Mouse (Mus musculus) spleen, adult 18-20 months (tissue): Measurements from ENCODE around the gene Lrrtm4.

ENCODE experiments used
- DNase-seq, 2 experiments: peaks; one replicate each; pipeline ENCODE4 v3.0.0; 2022; ENCODE audit warnings: mixed read lengths in 2 of 2

The Lrrtm4 gene

DNA sequence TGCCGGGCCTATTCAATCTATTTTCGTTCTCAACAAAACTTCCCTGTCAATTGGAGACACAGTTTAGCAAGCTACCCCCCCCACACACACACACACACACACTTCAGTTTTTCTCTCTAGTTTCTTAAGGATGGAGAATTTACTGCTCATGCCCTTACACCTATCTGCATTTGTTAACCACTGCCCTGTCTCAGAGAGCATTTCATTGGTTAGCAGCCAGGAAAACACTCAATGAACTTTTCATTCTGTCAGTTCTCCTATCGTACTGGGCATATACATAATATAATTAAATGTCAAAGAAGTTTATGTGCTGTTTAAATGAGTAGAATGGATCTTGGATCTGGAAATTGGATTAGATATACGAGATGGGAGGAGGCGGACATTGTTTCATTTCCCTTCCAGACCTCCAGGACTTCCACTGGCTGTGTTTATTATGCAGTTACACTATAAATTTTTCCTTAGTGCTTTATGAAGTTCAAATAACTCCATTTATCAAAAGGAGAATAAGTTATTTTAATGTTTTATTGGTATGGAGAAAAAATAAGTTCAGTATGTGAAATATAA lies 742.0 kb downstream of the Lrrtm4 start:
- no peak for DNase-seq

DNA sequence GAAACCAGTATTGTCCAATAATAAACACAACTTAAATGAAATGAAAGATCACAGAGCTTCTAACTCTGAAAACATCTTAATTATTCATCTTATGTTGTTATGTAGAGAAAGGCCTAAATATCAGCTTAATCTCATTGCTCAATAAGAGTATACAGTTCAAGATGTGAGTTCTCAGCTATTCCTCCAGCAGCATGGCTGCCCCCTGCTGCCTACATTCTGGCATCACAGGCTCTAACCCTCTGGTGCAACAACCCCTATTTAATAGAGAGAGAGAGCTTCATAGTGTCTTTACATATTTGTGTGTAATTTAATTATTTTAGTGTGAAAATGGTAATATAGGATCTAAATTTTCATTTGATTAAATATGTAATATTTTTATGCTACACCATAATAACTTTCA lies 767.6 kb downstream of the Lrrtm4 start:
- DNase-seq = no peak

DNA sequence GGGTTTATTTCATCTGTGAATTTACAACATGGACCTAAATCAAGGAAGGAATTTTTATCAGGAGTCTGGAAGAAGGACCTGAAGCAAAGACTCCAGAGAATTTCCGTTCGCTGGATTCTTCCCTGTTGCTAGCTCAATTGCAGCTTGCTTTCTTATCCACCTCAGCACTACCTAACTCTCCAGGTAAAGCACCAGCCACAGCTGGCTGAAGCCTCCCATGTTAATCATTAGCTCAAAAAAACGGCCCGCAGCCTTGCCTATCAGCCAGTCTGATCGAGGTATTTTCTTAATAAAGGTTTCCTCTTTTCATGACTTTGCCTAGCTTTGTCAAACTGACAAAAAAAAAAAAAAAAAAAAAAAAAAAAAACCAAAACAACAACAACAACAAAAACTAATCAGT lies 805.1 kb downstream of the Lrrtm4 start:
- DNase-seq = no peak

DNA sequence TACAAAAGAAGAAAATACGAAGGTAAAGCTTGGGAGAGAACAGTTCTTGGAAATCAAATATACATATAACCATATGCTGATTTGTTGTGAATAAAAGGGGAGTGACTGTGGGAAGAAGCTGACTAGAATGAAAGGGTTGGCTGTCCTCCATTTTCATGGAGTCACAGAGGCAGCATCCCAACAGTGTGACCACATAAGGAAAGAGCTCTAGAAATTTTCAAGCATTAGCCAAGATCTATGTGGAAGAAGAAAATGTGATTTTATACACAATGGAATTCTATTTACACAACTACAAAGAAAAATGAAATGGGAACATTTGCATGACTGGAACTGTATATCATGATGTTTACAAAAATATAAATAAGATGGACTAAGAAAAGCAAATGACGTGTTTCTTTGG lies 821.1 kb downstream of the Lrrtm4 start:
- no peak for DNase-seq

- no peak for DNase-seq
These were observed 826.6 kb downstream of the Lrrtm4 start for GRCm38 (mm10) chr6:80845294-80845693.

DNA sequence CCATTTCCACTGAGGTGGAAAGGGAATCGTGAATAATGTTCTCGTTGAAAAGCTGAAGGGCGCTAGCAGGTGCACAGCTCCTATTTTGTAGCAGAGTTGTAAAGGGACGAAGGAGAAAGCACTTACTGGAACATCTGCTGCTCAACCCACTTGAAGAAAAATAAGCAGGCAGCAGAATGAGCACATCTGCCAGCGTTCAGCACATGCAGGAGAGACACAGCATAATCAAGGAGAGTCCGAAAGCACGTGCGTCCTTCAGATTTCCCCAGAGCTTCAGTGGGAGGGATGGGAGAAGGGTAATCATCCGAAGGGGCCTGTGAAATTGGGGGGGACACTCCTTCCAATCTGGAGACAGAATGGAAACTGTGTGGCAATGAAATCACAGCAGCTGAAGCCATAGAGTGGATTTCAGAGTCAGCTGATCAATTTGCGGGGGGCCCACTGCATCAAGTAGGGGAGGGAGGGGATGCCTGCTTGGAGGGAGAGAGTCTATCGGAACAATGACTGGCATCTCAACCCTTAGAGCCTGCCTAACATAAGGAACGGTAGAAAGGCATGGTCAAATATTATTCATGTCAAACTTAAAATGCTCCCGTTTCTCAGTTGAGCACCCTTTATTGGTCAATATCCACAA lies 838.4 kb downstream of the Lrrtm4 start:
- no peak for DNase-seq
